Mouse (Mus musculus): ENCODE data around the gene Trmt2a.

Trmt2a gene

GRCm38 (mm10) chr16:18248433-18249363, at the start of gene Trmt2a, which contains the start of gene Ranbp1:
TSS of gene Trmt2a (plus strand) at chr16:18248679.
TSS of gene Ranbp1 (minus strand) at chr16:18248732.
- in situ Hi-C loops (cut with MseI, MboI): no loop called here

GRCm38 (mm10) chr16:18200062-18200461, 48.4 kb upstream of the Trmt2a start:
- in situ Hi-C loops (cut with MseI, MboI): no loop called here

- in situ Hi-C loops (cut with MseI, MboI): no loop called here
Observed at GRCm38 (mm10) chr16:18201620-18202019, 46.9 kb upstream of the Trmt2a start.

- in situ Hi-C loops (cut with MseI, MboI): no loop called here
Observed at GRCm38 (mm10) chr16:18202061-18202460, 46.4 kb upstream of the Trmt2a start.

- in situ Hi-C loops (cut with MseI, MboI): no loop called here
Observed at GRCm38 (mm10) chr16:18203430-18204091, 44.9 kb upstream of the Trmt2a start.

- in situ Hi-C loops (cut with MseI, MboI): loop anchor here (5.0 kb wide), 3 partner anchors 34 to 99 kb away; no protein-coding TSS in a partner anchor
Observed at GRCm38 (mm10) chr16:18210701-18211416, 37.6 kb upstream of the Trmt2a start.

- in situ Hi-C loops (cut with MseI, MboI): loop anchor here (5.0 kb wide), 3 partner anchors 34 to 99 kb away; no protein-coding TSS in a partner anchor
Observed at GRCm38 (mm10) chr16:18211417-18212171, 36.9 kb upstream of the Trmt2a start.

- in situ Hi-C loops (cut with MseI, MboI): loop anchor here (5.0 kb wide), 3 partner anchors 36 to 101 kb away; no protein-coding TSS in a partner anchor
Observed at GRCm38 (mm10) chr16:18213689-18214088, 34.8 kb upstream of the Trmt2a start.

GRCm38 (mm10) chr16:18214858-18215257, 33.6 kb upstream of the Trmt2a start:
- in situ Hi-C loops (cut with MseI, MboI): loop anchor here (5.0 kb wide), 3 partner anchors 38 to 103 kb away; no protein-coding TSS in a partner anchor

- in situ Hi-C loops (cut with MseI, MboI): no loop called here
Observed at GRCm38 (mm10) chr16:18217579-18217978, 30.9 kb upstream of the Trmt2a start, which contains the start of gene Ccdc188. TSS of gene Ccdc188 (plus strand) at chr16:18217879.

- in situ Hi-C loops (cut with MseI, MboI): no loop called here
Observed at GRCm38 (mm10) chr16:18218580-18218996, 29.9 kb upstream of the Trmt2a start.

- in situ Hi-C loops (cut with MseI, MboI): no loop called here
Observed at GRCm38 (mm10) chr16:18220001-18220400, 28.5 kb upstream of the Trmt2a start.

- in situ Hi-C loops (cut with MseI, MboI): no loop called here
Observed at GRCm38 (mm10) chr16:18220856-18221542, 27.5 kb upstream of the Trmt2a start.

- in situ Hi-C loops (cut with MseI, MboI): no loop called here
Observed at GRCm38 (mm10) chr16:18221543-18221898, 27.0 kb upstream of the Trmt2a start.

GRCm38 (mm10) chr16:18222188-18222587, 26.3 kb upstream of the Trmt2a start:
- in situ Hi-C loops (cut with MseI, MboI): no loop called here

- in situ Hi-C loops (cut with MseI, MboI): no loop called here
Observed at GRCm38 (mm10) chr16:18227187-18227586, 21.3 kb upstream of the Trmt2a start.

GRCm38 (mm10) chr16:18227897-18228422, 20.5 kb upstream of the Trmt2a start:
- in situ Hi-C loops (cut with MseI, MboI): no loop called here

GRCm38 (mm10) chr16:18228856-18229255, 19.6 kb upstream of the Trmt2a start:
- in situ Hi-C loops (cut with MseI, MboI): no loop called here

GRCm38 (mm10) chr16:18229622-18230021, 18.9 kb upstream of the Trmt2a start:
- in situ Hi-C loops (cut with MseI, MboI): no loop called here

GRCm38 (mm10) chr16:18230617-18231016, 17.9 kb upstream of the Trmt2a start:
- in situ Hi-C loops (cut with MseI, MboI): no loop called here

Data from mouse trophoblast stem cell (cell line).